Mouse (Mus musculus) hindbrain, embryonic 16.5 days (tissue): ENCODE measurements around the gene Hk1. TPM values are rescaled to one million over a fixed set of nuclear protein-coding genes. Genes with fewer than 3 reads are reported as not detected.
"Not testable (repeated sequence)": the region's sequence is repeated elsewhere in the genome, so short reads cannot be mapped to it uniquely, and the experiment has no call there.

Source experiments
- ATAC-seq: fragments of 200-750 bp; cut with Nextera tagmentation; 2 replicates; pipeline ENCODE4 v1.8.0; 2017; ENCODE audit warnings: moderate TSS enrichment, moderate library complexity
- H3K27ac ChIP-seq: fragments of 300-500 bp; sonication (generic); 2 replicates; pipeline ENCODE4 v1.5.1; 2014; ENCODE audit warnings: low read depth, mild to moderate bottlenecking, control low read depth, low read length, moderate library complexity
- H3K27me3 ChIP-seq: fragments of 300-500 bp; sonication (generic); replicated peaks from 2 replicates; pipeline ENCODE4 v1.6.1; 2014; ENCODE audit warnings: low read length; ENCODE audit not compliant: control insufficient read depth, insufficient read depth
- H3K36me3 ChIP-seq: fragments of 300-500 bp; sonication (generic); 2 replicates; pipeline ENCODE4 v1.6.1; 2014; ENCODE audit warnings: mild to moderate bottlenecking, low read length, moderate library complexity, mixed read lengths; ENCODE audit not compliant: control insufficient read depth, insufficient read depth
- H3K4me1 ChIP-seq: fragments of 300-500 bp; sonication (generic); 2 replicates; pipeline ENCODE4 v1.6.1; 2014; ENCODE audit warnings: low read depth, low read length; ENCODE audit not compliant: control insufficient read depth, insufficient read depth
- H3K4me2 ChIP-seq: fragments of 300-500 bp; sonication (generic); 2 replicates; pipeline ENCODE4 v1.6.1; 2014; ENCODE audit warnings: mild to moderate bottlenecking, low read length, control low read depth, moderate library complexity
- H3K4me3 ChIP-seq: fragments of 300-500 bp; sonication (generic); 2 replicates; pipeline ENCODE4 v1.5.1; 2014; ENCODE audit warnings: mild to moderate bottlenecking, low read length, control low read depth, moderate library complexity
- H3K9ac ChIP-seq: fragments of 300-500 bp; sonication (generic); 2 replicates; pipeline ENCODE4 v1.6.1; 2014; ENCODE audit warnings: low read depth, mild to moderate bottlenecking, control low read depth, low read length, moderate library complexity
- H3K9me3 ChIP-seq: fragments of 300-500 bp; sonication (generic); 2 replicates; pipeline ENCODE4 v1.6.1; 2014; ENCODE audit warnings: mild to moderate bottlenecking, low read length, moderate library complexity; ENCODE audit not compliant: control insufficient read depth
- WGBS: fragments of 180-500 bp; shearing (Covaris S2); extraction: QIAGEN DNeasy Blood & Tissue Kit; methylation state at CpG from one replicate; pipeline ENCODE4 v1.1.7; 2014; 5-methylcytosine and 5-hydroxymethylcytosine counted together
- polyA plus RNA-seq: library from polyadenylated mRNA; unstranded; fragments of >200 nt; fragmentation: Nextera tagmentation; extraction: Ambion mirVana; gene quantifications from 2 replicates; pipeline ENCODE4 v1.2.1, GENCODE M21; 2015

The Hk1 gene
- polyA plus RNA-seq, 1 experiment from 2014 or later = 164 TPM

- no peaks in the 10 kb centered on the region for H3K9me3 ChIP-seq
- H3K36me3 ChIP-seq = no peaks in the 10 kb centered on the region
- H3K27me3 ChIP-seq = no peaks in the 10 kb centered on the region
- 62% methylated on average over 23 of the region's 23 CpGs for WGBS
- H3K4me2 ChIP-seq = no peak overlapping the region
- H3K4me1 ChIP-seq = peaks cover 3% of the 10 kb centered on the region; the same call in 1 of the 2 replicates
- ATAC-seq = peak; percentile 18; the same call in 1 of the 2 replicates
- H3K4me3 ChIP-seq = no peak overlapping the region
- H3K27ac ChIP-seq = no peak overlapping the region
- H3K9ac ChIP-seq = no peak overlapping the region
Measured at GRCm38 (mm10) chr10:62327572-62328317, 52.0 kb downstream of the Hk1 start.

- 67% methylated on average over 8 of the region's 8 CpGs for WGBS
- Histone ChIP-seq H3K9me3 (no peaks in the 10 kb centered on the region), H3K4me3 (no peak overlapping the region), H3K36me3 (no peaks in the 10 kb centered on the region), H3K27me3 (no peaks in the 10 kb centered on the region), H3K4me2 (no peak overlapping the region), H3K27ac (no peak overlapping the region), H3K9ac (no peak overlapping the region), H3K4me1 (peaks cover 3% of the 10 kb centered on the region; the same call in 1 of the 2 replicates)
- no peak for ATAC-seq
Measured at GRCm38 (mm10) chr10:62326818-62327571, 52.7 kb downstream of the Hk1 start.

GRCm38 (mm10) chr10:62326002-62326401, 53.7 kb downstream of the Hk1 start:
- 93% methylated on average over 8 of the region's 8 CpGs for WGBS
- Histone ChIP-seq H3K4me2 (no peak overlapping the region), H3K4me1 (peaks cover 3% of the 10 kb centered on the region; the same call in 1 of the 2 replicates), H3K36me3 (no peaks in the 10 kb centered on the region), H3K9ac (no peak overlapping the region), H3K27ac (no peak overlapping the region), H3K4me3 (no peak overlapping the region), H3K9me3 (no peaks in the 10 kb centered on the region), H3K27me3 (no peaks in the 10 kb centered on the region)
- ATAC-seq = no peak

- WGBS = 92% methylated on average over 8 of the region's 8 CpGs
- not testable (repeated sequence) for H3K4me3 ChIP-seq, H3K9ac ChIP-seq, H3K4me1 ChIP-seq, H3K9me3 ChIP-seq, ATAC-seq, H3K27ac ChIP-seq, H3K36me3 ChIP-seq, H3K4me2 ChIP-seq, H3K27me3 ChIP-seq
Measured at GRCm38 (mm10) chr10:62322821-62323220, 56.9 kb downstream of the Hk1 start.

- WGBS = 78% methylated on average over 9 of the region's 9 CpGs
- H3K36me3 ChIP-seq = no peaks in the 10 kb centered on the region
- no peak overlapping the region for H3K27ac ChIP-seq
- ATAC-seq = no peak
- no peaks in the 10 kb centered on the region for H3K9me3 ChIP-seq
- no peak overlapping the region for H3K4me3 ChIP-seq
- no peak overlapping the region for H3K9ac ChIP-seq
- no peaks in the 10 kb centered on the region for H3K27me3 ChIP-seq
- H3K4me1 ChIP-seq = no peaks in the 10 kb centered on the region
- no peak overlapping the region for H3K4me2 ChIP-seq
Measured at GRCm38 (mm10) chr10:62321457-62321856, 58.3 kb downstream of the Hk1 start.

GRCm38 (mm10) chr10:62320402-62320978, 59.2 kb downstream of the Hk1 start:
- H3K36me3 ChIP-seq = no peaks in the 10 kb centered on the region
- H3K27ac ChIP-seq = no peak overlapping the region
- no peaks in the 10 kb centered on the region for H3K4me1 ChIP-seq
- ATAC-seq = peak; percentile 82
- H3K27me3 ChIP-seq = no peaks in the 10 kb centered on the region
- no peaks in the 10 kb centered on the region for H3K9me3 ChIP-seq
- 77% methylated on average over 9 of the region's 9 CpGs for WGBS
- H3K4me2 ChIP-seq = no peak overlapping the region
- no peak overlapping the region for H3K9ac ChIP-seq
- H3K4me3 ChIP-seq = no peak overlapping the region

- Histone ChIP-seq H3K27me3 (no peaks in the 10 kb centered on the region), H3K4me2 (no peak overlapping the region), H3K4me1 (no peaks in the 10 kb centered on the region), H3K27ac (no peak overlapping the region), H3K9ac (no peak overlapping the region), H3K36me3 (no peaks in the 10 kb centered on the region), H3K4me3 (no peak overlapping the region), H3K9me3 (no peaks in the 10 kb centered on the region)
- 85% methylated on average over 7 of the region's 7 CpGs for WGBS
- no peak for ATAC-seq
Measured at GRCm38 (mm10) chr10:62319154-62319553, 60.6 kb downstream of the Hk1 start.

- H3K27me3 ChIP-seq = no peaks in the 10 kb centered on the region
- H3K4me2 ChIP-seq = no peak overlapping the region
- no peak overlapping the region for H3K9ac ChIP-seq
- no peak overlapping the region for H3K4me3 ChIP-seq
- H3K9me3 ChIP-seq = no peaks in the 10 kb centered on the region
- no peaks in the 10 kb centered on the region for H3K4me1 ChIP-seq
- no peak for ATAC-seq
- no peaks in the 10 kb centered on the region; the same call in 1 of the 2 replicates for H3K36me3 ChIP-seq
- 66% methylated on average over 8 of the region's 8 CpGs for WGBS
- H3K27ac ChIP-seq = no peak overlapping the region
Measured at GRCm38 (mm10) chr10:62316467-62316866, 63.2 kb downstream of the Hk1 start.

- Histone ChIP-seq H3K27me3 (no peaks in the 10 kb centered on the region), H3K4me3 (no peak overlapping the region), H3K9me3 (no peaks in the 10 kb centered on the region), H3K4me1 (no peaks in the 10 kb centered on the region), H3K4me2 (no peak overlapping the region), H3K9ac (no peak overlapping the region), H3K36me3 (no peaks in the 10 kb centered on the region; the same call in 1 of the 2 replicates), H3K27ac (no peak overlapping the region)
- WGBS = 65% methylated on average over 15 of the region's 15 CpGs
- ATAC-seq = 0 out of 2 replicates have a peak, but pooled peaks have one; percentile 18
Measured at GRCm38 (mm10) chr10:62313885-62314424, 65.8 kb downstream of the Hk1 start.
